Mouse (Mus musculus): ENCODE data around the gene Rhbdf1.

DNA sequence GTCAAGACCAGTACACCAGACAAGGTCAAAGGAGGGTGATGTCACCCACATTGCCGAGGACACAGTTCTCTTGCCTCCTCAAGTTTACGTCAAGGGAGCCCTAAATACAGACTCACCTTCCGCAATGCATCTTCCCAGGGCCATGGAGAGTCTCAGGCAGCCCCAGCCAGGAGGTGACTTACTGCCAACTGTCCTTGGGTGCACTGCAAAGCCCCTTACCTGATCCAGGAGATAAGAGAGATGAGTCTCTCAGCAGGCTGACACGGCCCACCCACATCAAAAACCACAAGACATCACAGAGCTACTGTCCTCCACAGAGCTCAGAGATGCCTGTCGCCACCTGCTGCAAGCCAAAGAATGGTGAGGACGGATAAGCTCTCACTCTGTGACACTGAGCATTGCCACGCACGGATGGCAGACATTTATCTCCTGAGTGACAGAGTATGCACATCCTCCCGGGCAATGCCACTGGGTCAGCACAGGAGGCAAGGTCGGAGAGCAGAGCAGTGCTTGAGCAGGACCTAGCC, 22.0 kb downstream of the Rhbdf1 start, which contains the start of gene Il9r:
- TF ChIP-seq CTCF (IDR thresholded peaks at IDR 0.05; ENCODE audit: extremely low read depth, insufficient read depth, insufficient read length, insufficient replicate concordance), result no peak
- TF ChIP-seq POLR2A (IDR thresholded peaks at IDR 0.05; ENCODE audit: low read depth, low read length), result no peak
